Mouse (Mus musculus): ENCODE measurements around the gene Col4a1.
A peak's percentile ranks its signal among the peaks of the same experiment; 100 is the strongest.

The Col4a1 gene

DNA sequence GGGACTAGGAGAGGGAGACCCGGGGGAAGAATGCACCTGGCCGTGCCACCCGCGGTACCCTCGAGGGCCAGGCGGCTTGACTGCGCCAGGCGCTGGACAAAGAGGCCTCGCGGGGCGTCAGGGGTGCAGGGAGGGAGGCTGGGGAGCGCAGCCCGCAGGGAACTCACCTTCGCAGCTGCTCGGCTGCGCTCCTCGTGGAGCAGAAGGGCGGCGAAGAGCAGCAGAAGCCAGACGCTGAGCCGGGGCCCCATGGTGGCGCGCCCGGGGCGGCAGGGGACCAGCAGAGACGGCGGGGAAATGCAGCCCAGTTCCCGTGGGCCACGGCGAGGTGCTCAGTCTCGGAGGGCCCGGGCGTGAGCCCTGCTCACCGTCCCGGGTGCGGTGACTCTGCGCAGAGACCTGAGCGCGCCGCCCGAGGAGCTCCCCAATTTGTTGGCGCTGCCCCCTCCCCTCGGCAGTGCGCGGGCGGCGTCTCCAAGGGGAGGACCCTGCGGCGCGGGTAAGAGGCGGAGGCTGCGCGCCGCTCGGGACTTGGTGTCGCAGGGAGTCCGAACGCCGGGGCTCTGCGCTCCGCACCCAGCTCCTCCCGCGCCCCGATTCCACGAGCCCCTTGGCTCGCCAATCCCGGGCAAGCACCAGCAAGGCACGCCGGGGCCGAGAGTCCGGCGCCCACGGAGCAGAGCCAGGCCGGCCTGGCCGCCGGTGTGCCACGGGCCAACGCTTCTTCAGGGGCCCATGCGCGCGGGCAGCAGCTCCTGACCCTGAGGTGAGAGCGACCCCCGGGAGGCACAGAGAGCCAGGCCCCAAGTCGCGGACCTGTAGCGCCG is at the start of gene Col4a1, which contains the start of gene Col4a2:
Gene Col4a1, minus strand, starts transcription at position 478 of the 827 bp plus-strand sequence.
Gene Col4a2, plus strand, starts transcription at position 457 of the 827 bp plus-strand sequence.
- peak in 1 of 2 experiments; percentile 4 for DNase-seq (ENCODE audit: low spot score in 2 of 2)

DNA sequence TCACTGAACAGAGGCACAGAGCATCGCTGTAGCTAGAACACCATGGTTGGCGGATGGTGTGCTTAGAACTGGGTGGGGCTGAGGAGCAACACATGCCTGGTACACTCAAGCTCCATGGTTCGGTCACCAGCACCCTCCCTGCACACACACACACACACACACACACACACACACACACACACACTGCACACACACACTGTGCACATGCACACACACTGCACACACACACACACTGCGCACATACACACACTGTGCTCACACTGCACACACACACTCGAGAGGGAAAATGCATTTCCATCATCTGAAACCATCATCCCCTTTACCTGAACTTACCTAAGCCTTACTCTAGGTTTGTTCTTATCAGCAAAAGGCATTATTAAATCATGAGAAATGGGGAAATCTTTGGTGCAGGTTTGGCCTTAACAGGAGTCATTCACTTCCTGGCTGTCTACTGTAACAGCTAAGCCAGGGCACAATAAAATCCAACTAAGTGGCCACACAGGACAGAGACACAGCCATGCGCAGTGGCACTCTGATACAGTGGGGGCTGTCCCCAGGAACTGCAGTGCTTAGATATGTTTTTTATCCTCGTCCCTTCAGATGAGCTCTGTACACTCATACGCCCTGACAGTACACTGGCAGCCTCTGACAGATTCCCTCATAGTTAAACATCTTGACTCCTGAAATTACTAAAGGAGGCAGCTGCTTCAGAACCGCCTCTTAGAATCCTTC is 49.1 kb upstream of the Col4a1 start:
- no peak for DNase-seq (ENCODE audit: low spot score in 2 of 2)

DNA sequence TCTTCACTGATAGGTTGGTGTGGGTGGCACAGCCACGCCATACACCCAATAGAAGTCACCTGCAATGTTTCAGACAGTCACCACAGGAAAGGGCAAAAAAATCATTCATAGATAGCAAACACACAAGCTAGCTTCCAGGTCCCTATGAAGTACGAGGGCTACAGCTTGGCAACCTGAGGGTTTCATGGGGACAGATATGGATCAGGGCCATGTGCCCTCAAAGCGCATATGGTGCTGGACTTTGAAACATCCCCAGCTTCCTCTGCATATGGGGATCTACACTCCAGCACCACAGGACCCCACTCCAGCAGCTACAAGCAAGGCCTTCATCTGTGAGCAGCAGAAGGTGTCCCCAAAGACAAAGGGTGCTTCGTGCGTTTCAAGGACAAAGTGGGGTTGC is 47.2 kb upstream of the Col4a1 start:
- DNase-seq (ENCODE audit: low spot score in 2 of 2) = no peak

DNA sequence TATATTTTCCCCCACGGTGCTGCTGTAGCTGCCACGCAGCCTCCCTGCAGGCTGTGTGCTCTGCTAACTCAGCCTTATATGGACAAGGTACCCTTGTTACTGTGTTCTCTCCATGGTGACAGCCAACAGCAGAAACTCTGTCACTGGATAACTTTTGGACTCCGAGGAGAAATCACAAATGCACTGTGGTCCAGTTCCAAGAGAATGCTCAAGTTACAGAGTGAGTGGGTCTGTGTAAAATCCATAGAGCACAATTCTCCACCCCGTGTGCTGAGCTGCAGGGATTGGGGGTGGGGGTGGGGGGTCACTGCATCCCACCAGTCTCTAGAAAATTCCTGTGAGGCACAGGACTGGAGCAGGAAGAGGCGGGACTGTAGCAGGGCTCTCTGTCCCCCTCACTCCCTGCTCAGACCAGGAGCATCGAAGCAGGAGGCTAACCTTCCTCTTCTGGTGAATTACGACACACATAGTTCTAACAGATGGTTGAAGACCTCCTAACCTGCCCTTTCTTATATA is 45.4 kb upstream of the Col4a1 start:
- no peak for DNase-seq (ENCODE audit: low spot score in 2 of 2)

DNA sequence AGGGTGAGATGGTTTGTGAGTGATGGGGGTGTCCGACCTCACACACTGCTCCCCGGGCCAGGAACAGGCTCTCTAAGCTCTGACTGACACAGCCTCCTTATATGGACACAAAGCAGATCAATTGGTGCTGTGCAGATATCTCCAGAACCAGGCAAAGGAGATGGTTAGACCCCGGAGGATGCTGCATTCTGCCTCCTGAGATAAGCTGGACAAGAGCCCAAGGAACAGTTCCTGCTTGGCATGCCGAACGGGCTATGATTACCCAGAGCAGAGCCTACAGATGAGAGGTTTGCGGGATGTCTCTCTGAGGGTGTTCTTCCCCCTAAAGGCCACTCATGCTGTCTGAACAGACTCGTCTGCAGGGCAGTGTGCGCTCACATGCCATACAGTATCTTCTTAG is 44.1 kb upstream of the Col4a1 start:
- DNase-seq (ENCODE audit: low spot score in 2 of 2) = no peak

DNA sequence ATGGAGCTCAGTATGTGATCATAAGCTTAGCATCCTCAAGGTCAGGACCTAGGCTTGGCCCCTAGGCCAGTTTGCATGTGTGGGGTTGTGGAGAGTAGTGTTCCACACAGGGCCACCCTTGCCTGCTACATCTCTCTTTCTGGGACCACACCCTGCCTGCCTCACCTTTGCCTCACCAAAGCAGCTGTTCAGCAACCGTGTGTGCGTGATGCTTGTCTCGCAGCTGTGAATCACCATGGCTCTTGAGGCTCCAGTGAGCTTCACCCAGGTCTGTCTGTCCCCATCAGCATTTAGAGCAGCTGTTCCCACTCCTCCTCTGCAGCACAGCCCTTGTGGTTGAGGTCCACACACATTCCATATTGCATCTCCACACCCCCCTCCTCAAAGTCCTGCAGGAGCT is 43.3 kb upstream of the Col4a1 start:
- no peak for DNase-seq (ENCODE audit: low spot score in 2 of 2)

DNA sequence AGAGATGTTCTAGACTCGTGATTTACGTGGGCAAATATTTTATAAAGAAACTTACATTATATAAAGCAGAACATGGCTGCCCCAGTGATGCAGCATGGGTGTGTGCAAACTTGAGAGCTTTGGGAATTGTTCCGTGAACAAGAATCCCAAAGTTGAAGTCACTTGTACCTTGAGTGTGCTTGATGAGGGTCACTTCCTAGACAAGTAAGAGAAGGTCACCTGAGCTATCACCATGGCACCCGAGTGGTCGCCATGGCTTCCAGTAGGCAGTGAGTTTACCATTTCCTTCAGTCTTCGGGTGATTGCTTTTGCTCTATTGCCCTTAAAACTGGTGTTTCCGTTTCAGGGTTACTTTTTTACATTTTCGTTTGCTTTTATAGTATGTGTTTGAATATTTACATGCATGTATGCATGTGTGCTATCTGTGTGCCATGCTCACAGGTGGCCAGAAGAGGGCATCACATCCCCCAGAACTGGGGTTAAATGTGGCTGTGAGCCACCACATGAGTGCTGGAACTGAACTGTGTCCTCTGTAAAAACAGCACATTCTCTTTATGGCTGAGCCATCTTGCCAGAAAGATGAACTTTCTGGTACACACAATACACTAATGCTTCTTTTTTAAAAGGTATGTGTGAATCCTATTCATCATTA is 42.3 kb upstream of the Col4a1 start:
- DNase-seq (ENCODE audit: low spot score in 2 of 2) = no peak

DNA sequence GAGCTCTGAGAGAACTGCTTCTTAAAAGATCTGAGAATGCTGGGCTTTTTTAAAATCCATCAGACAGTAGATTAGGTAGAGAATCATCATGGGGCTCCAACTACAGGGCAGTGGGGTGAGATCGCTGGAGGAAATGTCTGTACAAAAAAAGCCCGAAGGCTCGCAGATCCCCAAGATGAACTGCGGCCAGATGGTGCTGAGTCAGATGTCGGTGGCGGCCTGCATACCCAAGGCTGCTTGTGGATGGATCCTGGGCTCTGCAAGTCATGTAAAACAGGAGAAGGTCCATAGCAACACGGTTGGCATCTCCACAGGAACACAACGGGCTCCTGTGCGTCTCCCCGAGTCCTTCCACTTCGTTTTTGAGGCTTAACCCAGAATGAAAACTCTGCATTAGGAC is 39.9 kb upstream of the Col4a1 start:
- DNase-seq (ENCODE audit: low spot score in 2 of 2) = no peak

DNA sequence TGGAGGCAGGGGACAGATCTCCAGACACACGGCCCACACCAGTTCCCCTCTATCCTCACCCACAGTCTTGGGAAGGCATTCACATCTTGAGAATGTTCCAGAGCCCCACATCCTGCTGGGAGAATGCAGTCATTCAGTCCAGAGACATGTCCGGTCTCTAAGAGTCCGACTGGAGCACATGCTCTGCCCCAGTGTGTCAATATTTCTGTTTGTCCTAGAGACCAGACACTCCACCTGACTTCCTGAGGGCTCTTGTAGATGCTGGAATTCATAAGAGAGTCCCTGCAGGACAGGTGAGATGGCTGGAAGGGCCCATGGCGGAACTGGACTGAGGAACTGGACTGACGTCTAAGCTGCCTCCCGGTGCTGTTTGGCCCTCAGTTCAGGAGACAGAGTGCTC is 38.7 kb upstream of the Col4a1 start:
- DNase-seq (ENCODE audit: low spot score in 2 of 2) = no peak

DNA sequence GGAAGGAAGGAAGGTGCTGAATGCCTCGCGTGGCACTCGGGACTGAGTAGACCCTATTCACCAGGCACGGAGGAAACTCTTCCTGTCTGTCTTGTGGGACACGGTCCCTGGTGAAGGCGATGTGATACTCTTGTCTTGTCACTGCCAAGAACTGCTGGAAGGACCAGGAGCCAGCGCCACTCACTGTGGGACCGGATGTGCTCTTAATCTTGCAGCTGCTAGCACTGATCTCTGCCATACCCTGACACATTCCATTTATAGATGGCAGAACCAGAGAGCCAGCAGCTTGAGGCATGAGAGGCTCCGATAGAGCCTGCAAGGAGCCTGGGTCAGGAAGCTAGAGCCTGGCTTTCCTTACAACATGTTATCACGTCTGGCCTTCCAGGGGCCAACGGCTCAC is 36.0 kb upstream of the Col4a1 start:
- DNase-seq (ENCODE audit: low spot score in 2 of 2) = no peak

DNA sequence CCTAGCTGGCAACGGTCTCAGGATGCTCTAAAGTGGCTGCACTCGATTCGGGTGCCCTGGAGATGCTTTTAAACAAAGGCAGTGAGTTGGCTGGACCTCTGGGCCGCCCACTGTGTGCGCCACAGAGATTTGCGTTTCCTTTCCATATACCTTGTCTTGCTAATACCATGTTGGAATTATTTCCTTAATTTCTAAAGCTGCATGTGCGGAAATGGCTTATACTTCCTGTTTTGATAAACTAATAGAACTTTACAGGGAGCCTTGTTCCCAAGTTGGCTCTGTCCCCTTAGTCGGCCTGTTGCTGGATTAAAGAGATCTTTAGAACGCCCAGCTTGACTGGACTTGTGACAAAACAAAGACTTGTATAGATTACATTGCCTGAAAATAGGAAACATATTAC is 35.1 kb upstream of the Col4a1 start:
- DNase-seq (ENCODE audit: low spot score in 2 of 2) = no peak

DNA sequence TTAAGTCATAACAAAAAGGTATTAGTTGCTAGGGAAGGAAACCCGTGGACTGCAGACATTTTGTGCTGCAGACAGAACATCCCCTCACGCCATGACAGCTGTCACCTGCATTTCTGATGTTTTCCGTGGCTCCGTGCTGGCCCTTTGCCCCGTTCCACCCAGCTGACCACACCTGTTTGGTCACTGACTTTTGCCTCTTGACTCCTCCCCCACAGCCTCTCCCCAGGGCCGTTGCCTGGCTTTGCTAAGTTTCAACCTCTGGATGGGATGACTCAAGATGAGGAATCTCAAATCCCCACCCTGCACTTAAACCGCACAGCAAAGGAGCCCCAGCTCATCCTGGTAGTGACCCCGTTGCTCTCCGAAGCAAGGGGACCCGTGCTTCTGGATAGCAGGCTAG is 33.6 kb upstream of the Col4a1 start:
- no peak for DNase-seq (ENCODE audit: low spot score in 2 of 2)

DNA sequence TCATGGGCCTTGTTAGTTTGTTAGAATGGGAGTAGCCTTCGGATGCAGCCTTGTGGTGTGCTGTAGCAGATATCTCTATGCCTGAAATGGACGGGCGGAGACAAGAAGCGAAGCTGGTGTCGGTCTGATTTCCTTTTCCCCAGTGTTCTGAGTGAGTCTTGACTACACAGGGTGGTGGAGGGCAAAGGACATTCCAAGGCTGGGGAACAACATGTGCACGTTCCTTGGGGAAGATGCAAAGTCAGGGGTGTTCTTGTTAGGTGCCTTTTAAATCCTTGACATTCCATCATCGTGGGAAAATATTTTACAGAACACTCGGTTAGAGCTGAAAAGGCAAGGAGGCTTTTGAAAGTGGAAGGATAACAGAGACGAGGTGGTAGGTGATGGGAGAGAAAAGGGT is 31.8 kb upstream of the Col4a1 start:
- no peak for DNase-seq (ENCODE audit: low spot score in 2 of 2)

DNA sequence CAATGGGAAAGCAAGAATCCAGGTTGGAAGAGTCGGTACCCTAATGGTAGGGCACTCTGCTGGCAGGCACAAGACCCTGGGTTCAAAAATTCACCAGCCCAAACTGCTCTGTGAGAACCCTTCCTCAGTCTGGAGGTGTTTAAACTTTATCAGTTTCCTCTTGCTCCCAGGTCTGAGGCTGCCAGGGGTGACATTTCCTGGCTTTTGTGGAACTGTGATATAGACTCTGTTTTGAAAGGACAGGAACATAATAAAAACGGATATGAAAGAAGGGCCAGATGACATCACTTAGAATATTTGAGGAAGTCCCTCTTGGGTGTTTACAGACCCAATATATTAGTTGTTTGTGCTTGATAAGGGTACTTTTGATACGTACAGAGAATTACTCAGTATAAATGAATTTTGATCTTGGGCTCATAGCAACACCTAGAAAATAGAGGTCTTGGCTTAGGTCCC is 28.5 kb upstream of the Col4a1 start:
- no peak for DNase-seq (ENCODE audit: low spot score in 2 of 2)

DNA sequence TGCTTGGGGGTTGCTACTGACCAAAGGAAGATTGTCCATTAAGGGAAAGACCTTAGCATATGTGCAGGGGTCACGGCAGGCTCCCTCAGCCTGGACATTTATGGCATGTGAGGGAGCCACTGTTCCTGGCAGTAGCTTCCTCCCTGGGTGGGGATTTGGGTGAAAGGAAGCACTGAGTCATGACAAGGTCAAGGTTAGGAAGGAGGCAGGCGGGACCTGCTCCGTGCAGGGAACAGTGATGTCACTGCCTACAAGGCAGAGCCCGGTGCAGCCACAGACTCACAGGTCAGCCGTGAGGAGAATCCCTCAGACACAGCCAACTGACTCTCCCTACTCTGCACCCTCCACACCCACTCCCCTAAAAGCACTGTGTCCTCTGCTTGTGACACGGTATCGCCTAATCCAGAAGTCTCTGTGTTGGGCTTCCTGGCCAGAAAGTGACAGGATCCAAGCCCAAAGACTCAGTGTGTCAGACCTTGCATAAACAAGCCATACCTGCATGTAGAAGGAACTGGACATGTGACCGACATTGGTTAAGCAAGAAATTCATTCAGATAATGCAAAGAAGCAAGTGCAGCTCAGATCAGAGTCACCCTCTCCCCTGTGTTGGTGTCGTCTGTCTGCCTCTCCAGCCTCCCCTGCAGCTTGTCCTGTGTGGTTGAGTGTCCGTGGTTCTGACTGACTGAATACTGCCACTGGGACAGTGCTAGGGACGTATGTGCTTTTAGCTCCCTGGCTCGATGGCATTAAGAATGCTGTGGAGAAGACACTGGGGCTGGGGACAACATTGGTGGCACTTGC is 27.9 kb upstream of the Col4a1 start:
- DNase-seq (ENCODE audit: low spot score in 2 of 2) = no peak

DNA sequence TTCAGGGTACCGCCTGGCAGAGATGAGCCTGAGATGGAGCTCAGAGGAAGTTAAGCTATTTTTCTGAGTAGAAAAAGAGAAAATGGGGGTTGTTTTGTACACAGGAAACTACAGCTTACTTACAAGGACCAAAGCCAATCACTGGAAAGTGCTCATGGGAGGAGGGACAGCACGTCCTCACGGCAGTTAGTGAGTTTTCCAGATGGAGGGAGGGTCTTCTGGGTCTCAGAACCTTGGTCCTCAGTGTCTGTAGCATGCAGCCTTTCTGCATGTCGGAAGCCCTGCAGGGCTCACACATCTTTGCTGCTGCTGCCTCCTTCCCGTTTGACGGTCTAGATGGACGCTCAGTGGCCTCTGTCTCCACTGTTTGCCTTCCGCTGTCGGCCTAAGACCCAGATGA is 25.9 kb upstream of the Col4a1 start:
- DNase-seq (ENCODE audit: low spot score in 2 of 2) = no peak

DNA sequence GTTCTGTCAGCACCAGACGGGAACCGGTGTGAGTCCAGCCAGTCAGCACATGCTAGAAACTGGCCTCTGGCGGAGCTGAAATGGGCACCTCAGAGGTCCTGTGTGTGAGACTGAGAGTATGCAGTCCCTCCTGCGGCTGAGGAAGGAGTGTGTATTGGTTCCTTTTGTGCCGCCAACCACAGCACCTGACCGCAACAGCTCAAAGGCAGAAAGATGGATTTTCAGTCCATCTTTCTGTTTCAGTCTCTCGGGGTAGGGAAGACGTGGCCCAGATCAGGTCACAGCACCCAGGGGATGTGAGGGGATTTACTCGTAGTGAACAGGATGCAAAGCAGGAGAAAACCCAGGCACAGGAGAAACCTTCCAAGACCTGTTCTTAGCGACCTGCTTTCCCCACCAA is 25.0 kb upstream of the Col4a1 start:
- no peak for DNase-seq (ENCODE audit: low spot score in 2 of 2)

DNA sequence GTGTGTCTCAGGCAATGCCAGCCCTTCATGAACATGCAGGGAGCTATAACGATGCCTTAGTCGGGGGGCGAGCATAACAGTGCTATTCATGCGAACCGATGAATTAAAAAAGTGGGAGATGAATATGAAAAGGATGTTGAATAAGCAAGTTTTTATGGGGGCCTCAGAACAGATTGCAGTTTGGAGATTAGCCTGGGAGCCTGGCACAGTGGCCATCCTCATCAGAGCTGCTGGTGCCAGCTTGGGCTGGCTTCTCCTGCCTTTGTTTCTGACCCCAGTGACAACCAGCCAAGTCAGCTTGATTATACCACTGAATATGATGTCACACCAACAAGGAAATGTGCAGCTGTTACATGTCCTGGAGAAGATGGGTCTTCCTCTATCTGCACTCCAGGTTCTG is 23.7 kb upstream of the Col4a1 start:
- DNase-seq (ENCODE audit: low spot score in 2 of 2) = no peak

DNA sequence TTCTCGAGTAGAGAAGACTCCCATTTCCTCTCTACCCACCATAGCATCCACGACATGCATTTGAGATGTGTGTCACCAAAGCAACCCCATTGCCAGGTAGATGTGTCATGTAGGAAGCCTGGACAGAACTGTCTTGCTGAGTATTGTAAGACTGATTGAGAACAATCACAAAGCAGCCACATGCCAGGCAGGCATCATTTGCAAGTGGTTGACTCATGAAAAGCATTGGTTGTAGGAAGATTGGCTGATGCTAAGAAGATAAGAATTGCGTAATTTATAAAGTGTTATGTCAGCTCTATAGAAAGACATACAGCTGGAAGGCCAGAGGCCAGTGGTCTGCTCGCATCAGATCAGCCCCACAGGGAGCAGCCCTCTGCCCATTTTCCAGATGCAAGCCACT is 22.6 kb upstream of the Col4a1 start:
- no peak for DNase-seq (ENCODE audit: low spot score in 2 of 2)

DNA sequence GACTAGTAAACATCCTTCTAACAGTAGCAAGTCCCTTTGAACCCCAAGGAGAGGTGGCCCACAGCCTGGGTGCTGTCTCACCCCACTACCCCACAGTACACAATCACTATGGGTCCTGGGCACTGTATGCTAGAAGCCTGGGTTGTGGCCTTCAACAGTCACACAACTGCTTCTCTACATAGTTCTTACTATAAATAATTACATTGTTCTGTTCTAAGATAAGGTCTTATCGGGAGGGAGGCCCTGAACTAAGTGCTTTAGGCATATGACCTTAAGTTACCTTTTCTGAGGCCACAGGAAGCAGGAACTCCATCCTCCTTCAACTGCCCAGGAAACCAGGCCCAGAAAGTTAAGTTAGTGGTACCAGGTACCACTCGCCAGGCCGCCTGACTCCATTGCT is 21.9 kb upstream of the Col4a1 start:
- no peak for DNase-seq (ENCODE audit: low spot score in 2 of 2)

DNA sequence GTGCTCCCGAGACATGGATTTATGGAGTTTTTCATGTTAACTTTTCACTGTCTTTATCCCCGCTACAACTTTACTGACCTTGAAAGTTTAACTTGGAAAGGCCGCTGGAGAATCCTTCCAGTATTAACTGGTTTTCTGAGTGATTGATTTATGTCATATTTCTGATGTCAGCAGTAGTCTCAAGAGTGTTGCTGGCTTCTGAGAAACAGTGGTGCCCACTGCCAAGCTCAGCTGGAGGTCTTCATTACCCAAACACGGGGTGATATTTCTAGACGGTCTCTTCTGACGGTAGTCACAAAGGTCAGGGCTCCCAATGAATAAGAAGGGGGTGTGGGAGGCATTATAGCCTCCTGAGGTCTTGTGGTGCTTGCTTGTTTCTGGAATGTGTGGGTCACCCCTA is 21.1 kb upstream of the Col4a1 start:
- no peak for DNase-seq (ENCODE audit: low spot score in 2 of 2)

DNA sequence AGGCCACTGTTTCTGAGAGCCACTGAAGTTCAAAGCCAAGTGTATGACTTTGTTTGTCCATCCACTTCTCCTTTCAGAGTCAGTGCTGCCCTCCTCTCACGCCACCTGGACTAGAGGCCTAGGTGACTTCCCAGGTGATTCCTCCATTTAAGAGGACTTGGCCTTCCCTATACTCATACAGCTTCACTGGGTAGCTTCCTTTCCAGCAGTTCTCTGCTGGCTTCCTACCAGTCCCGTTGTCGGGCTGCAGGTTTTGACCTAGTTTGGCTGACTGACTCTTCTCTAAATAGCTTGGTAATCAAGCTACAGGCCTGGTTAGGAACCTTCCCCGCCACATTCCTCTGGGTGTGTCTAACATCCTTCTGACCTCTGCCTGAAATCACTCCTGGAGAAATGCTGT is 18.9 kb upstream of the Col4a1 start:
- no peak for DNase-seq (ENCODE audit: low spot score in 2 of 2)

Measured in thymus, postnatal 10 days (tissue).